Mouse (Mus musculus): ENCODE data around the gene Il25. TPM values are rescaled to one million over a fixed set of nuclear protein-coding genes. Genes with fewer than 3 reads are reported as not detected.
"Not testable (repeated sequence)": the region's sequence is repeated elsewhere in the genome, so short reads cannot be mapped to it uniquely, and the experiment has no call there.

The Il25 gene
- polyA plus RNA-seq, 1 experiment from 2014 or later, result not detected

DNA sequence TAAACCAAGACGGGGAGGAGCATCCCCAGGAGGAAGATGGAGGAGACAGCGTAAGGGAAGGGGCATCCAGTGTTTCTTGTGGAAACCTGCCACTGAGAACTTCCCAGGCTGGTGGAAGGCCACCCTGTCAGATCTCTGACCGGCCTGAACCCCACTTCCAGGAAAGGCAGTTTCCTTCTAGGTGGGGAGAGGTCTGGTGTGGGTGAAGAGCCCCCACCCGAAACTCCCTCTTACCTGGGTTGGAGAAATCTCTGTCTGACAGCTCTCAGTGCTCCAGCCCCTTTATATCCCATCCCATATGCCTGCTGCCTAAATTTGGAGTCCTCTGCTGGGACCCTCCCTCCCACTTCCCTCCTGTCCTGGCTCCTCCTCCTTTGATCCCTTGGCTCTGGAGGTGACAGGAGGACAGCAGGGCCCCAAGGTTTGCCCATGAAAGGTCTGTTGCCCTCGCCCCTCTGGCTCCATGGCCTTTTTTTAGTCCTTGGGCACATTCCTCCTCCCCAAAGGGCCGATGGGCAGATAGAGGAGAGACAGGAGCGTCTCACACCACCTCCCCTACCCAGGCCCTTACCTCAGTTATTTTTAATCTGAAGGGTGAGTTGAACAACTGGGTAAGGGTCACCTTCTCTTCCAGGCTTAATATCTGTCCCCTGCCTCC is 34.0 kb downstream of the Il25 start, which contains the start of gene Myh6:
TSS of gene Myh6 (minus strand) at position 608 of the 658 bp plus-strand sequence.
- Histone ChIP-seq H3K36me3 (ENCODE audit: control insufficient read depth, insufficient read depth, low read length) (no peaks in the 10 kb centered on the region), H3K4me3 (ENCODE audit: low read depth, low read length) (no peak within 1 kb of the TSS), H3K4me2 (ENCODE audit: low read depth) (no peak within 1 kb of the TSS), H3K27me3 (ENCODE audit: control insufficient read depth, insufficient read depth, low read length) (no peaks in the 10 kb centered on the region), H3K9ac (ENCODE audit: low read length) (no peak within 1 kb of the TSS), H3K4me1 (ENCODE audit: control insufficient read depth, insufficient read depth, low read length) (no peaks in the 10 kb centered on the region), H3K27ac (ENCODE audit: low read depth, low read length) (no peak within 1 kb of the TSS), H3K9me3 (ENCODE audit: control insufficient read depth, low read length) (no peaks in the 10 kb centered on the region)
- DNase-seq (ENCODE audit: low spot score) (no peak), ATAC-seq (ENCODE audit: insufficient read depth, low FRiP score, low TSS enrichment) (no peak)
- WGBS, result 67% methylated on average over 7 of the region's 7 CpGs

DNA sequence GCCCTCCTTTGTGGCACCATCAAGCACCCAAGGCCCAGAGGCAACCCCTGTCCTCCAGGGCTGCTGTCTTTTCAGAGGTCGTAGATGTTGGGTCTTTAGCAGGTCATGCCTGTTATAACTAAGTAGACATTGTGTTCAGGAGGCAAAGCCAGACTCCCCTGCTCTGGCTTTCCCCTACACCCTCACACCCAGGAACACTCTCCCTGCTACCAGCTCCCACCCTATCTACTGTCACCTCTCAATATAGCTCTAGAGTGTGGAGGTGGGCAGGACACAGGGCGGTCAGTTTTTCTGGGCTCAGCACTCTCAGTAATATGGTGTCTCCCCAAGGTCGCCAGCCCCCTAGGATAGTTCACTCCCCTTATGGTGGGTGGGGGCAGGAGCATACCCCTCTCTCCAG is 35.4 kb downstream of the Il25 start:
- Histone ChIP-seq H3K27ac (ENCODE audit: low read depth, low read length) (no peak overlapping the region), H3K4me1 (ENCODE audit: control insufficient read depth, insufficient read depth, low read length) (no peaks in the 10 kb centered on the region), H3K36me3 (ENCODE audit: control insufficient read depth, insufficient read depth, low read length) (no peaks in the 10 kb centered on the region), H3K27me3 (ENCODE audit: control insufficient read depth, insufficient read depth, low read length) (no peaks in the 10 kb centered on the region), H3K4me3 (ENCODE audit: low read depth, low read length) (no peak overlapping the region), H3K4me2 (ENCODE audit: low read depth) (no peak overlapping the region), H3K9ac (ENCODE audit: low read length) (no peak overlapping the region), H3K9me3 (ENCODE audit: control insufficient read depth, low read length) (no peaks in the 10 kb centered on the region)
- no peak for ATAC-seq (ENCODE audit: insufficient read depth, low FRiP score, low TSS enrichment)
- WGBS, result 82% methylated on average over 3 of the region's 3 CpGs
- no peak for DNase-seq (ENCODE audit: low spot score)

DNA sequence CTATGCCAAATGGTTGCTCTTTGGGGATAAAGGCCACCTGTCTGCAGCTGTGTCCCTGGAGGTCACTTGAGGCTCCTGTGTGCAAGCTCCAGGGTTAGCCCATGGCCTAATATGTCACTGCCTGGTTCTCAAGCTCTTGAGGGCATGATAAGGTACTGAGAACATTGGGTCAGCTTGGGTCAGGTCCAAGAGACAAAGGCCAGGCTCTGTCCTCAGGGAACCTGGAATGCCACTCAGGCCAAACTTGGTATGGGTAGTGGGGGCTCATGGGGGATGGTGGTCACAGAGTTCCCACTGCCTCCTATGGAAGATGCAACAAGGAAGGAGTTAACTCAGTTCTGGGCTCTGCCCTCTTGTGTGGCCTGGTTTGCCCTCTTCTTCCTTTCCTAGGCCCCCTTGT is 35.8 kb downstream of the Il25 start:
- no peaks in the 10 kb centered on the region for H3K4me1 ChIP-seq (ENCODE audit: control insufficient read depth, insufficient read depth, low read length)

DNA sequence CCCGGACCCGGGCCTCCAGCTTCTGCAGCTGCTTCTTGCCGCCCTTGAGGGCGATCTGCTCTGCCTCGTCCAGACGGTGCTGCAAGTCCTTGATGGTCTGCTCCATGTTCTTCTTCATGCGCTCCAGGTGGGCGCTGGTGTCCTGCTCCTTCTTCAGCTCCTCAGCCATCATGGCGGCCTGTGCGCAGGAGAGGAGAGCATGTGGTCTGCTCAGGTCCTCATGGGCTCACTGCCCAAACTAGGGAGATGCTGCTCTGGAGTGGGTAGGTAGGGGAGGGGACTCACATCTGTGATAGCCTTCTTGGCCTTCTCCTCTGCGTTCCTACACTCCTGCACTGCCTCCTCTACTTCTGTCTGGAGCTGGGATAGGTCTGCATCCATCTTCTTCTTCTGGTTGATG is 40.3 kb downstream of the Il25 start:
- not testable (repeated sequence) for ATAC-seq (ENCODE audit: insufficient read depth, low FRiP score, low TSS enrichment); H3K9ac ChIP-seq (ENCODE audit: low read length); DNase-seq (ENCODE audit: low spot score); H3K36me3 ChIP-seq (ENCODE audit: control insufficient read depth, insufficient read depth, low read length); H3K9me3 ChIP-seq (ENCODE audit: control insufficient read depth, low read length); H3K27ac ChIP-seq (ENCODE audit: low read depth, low read length); H3K4me3 ChIP-seq (ENCODE audit: low read depth, low read length); H3K4me1 ChIP-seq (ENCODE audit: control insufficient read depth, insufficient read depth, low read length); H3K27me3 ChIP-seq (ENCODE audit: control insufficient read depth, insufficient read depth, low read length); H3K4me2 ChIP-seq (ENCODE audit: low read depth)
- 93% methylated on average over 6 of the region's 11 CpGs for WGBS

More for the DNA sequence above, 35.8 kb downstream of the Il25 start:
- Histone ChIP-seq H3K9ac (ENCODE audit: low read length) (no peak overlapping the region), H3K4me3 (ENCODE audit: low read depth, low read length) (no peak overlapping the region), H3K27ac (ENCODE audit: low read depth, low read length) (no peak overlapping the region), H3K27me3 (ENCODE audit: control insufficient read depth, insufficient read depth, low read length) (no peaks in the 10 kb centered on the region), H3K36me3 (ENCODE audit: control insufficient read depth, insufficient read depth, low read length) (no peaks in the 10 kb centered on the region), H3K9me3 (ENCODE audit: control insufficient read depth, low read length) (no peaks in the 10 kb centered on the region), H3K4me2 (ENCODE audit: low read depth) (no peak overlapping the region)
- DNase-seq (ENCODE audit: low spot score) (no peak), ATAC-seq (ENCODE audit: insufficient read depth, low FRiP score, low TSS enrichment) (no peak)

DNA sequence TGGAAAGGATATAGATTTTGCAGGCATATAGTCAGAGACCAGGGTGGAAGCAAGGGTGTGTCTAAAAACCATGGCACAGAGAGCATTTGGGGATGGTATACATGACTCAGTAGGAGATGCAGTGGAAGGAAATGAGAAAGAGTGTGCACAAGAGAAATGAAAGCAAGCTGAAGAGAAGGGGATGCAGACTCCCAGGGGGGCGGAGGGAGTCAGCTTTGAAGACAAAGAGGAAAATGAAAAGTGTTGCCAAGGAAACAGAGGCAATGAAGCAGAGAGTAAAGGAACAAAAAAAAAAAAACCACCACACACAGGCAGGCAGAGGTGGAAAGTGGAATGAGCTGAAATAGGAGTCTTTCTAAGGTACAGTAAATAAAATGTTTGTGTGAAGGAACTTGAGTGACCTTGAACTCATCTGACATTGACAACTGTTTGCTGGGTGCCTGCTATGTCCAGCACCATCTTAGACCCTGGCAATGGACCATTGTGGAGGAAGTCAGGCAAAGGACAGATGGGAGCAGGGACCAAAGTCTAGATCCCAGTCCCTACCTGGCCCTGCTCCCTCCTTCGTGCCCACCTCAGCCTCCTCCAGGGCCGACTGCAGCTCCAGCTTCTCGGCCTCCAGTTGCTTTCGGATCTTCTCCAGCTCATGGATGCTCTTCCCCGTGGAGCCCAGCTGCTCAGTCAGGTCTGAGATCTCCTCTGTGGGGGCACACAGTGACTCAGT is 41.7 kb downstream of the Il25 start:
- no peak for ATAC-seq (ENCODE audit: insufficient read depth, low FRiP score, low TSS enrichment)
- Histone ChIP-seq H3K4me1 (ENCODE audit: control insufficient read depth, insufficient read depth, low read length) (no peaks in the 10 kb centered on the region), H3K27ac (ENCODE audit: low read depth, low read length) (no peak overlapping the region), H3K9me3 (ENCODE audit: control insufficient read depth, low read length) (no peaks in the 10 kb centered on the region), H3K4me3 (ENCODE audit: low read depth, low read length) (no peak overlapping the region), H3K9ac (ENCODE audit: low read length) (no peak overlapping the region), H3K36me3 (ENCODE audit: control insufficient read depth, insufficient read depth, low read length) (no peaks in the 10 kb centered on the region), H3K4me2 (ENCODE audit: low read depth) (no peak overlapping the region), H3K27me3 (ENCODE audit: control insufficient read depth, insufficient read depth, low read length) (no peaks in the 10 kb centered on the region)
- DNase-seq (ENCODE audit: low spot score), result peak; percentile 29
- 82% methylated on average over 6 of the region's 6 CpGs for WGBS

DNA sequence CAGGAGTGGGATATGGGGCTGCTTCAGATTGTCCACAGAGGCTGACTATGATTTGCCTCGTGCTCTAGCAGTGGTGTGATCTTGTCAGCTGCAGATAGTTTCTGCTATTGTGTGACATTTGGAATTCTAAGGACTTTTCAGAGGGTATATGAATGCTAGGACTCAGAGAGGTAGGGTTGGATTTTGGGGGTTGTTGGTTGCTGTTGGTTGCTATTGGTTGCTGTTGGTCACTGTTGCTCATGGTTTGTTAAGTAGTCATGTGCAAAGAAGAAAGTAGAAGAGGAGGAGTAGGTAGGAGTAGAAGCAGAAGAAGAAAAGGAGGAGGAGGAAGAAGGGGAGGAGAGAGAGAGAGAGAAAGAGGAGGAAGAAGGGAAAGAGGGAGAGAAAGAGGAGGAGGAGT is 44.1 kb downstream of the Il25 start, which contains the start of gene Gm17428:
TSS of gene Gm17428 (plus strand) at position 301 of the 400 bp plus-strand sequence.
- Histone ChIP-seq H3K9ac (ENCODE audit: low read length) (no peak within 1 kb of the TSS), H3K27ac (ENCODE audit: low read depth, low read length) (no peak within 1 kb of the TSS), H3K36me3 (ENCODE audit: control insufficient read depth, insufficient read depth, low read length) (no peaks in the 10 kb centered on the region), H3K4me3 (ENCODE audit: low read depth, low read length) (no peak within 1 kb of the TSS), H3K4me1 (ENCODE audit: control insufficient read depth, insufficient read depth, low read length) (no peaks in the 10 kb centered on the region), H3K27me3 (ENCODE audit: control insufficient read depth, insufficient read depth, low read length) (no peaks in the 10 kb centered on the region), H3K4me2 (ENCODE audit: low read depth) (no peak within 1 kb of the TSS), H3K9me3 (ENCODE audit: control insufficient read depth, low read length) (no peaks in the 10 kb centered on the region)
- DNase-seq (ENCODE audit: low spot score), result no peak
- no peak for ATAC-seq (ENCODE audit: insufficient read depth, low FRiP score, low TSS enrichment)
- 65% methylated on average over 1 of the region's 1 CpGs for WGBS

DNA sequence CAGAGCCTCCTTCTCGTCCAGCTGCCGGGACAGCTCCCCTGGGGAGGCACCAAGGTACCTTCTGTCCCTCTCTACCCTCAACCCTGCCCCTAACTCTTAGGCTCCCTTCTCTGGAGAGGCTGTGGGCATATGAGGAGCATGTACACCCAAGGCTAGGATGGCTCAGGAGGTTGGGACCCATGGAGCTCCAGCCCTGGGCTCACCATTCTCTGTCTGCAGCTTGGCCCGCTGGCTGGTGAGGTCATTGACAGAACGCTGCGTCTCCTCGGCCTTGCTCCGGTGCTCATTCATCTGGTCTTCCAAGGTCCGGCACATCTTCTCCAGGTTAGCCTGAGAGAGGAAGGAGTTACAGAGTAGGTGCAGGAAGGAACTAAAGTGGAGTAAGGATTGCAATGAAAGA is 46.2 kb downstream of the Il25 start:
- Histone ChIP-seq H3K9me3 (ENCODE audit: control insufficient read depth, low read length) (no peaks in the 10 kb centered on the region), H3K4me1 (ENCODE audit: control insufficient read depth, insufficient read depth, low read length) (no peaks in the 10 kb centered on the region), H3K27ac (ENCODE audit: low read depth, low read length) (no peak overlapping the region), H3K4me3 (ENCODE audit: low read depth, low read length) (no peak overlapping the region), H3K36me3 (ENCODE audit: control insufficient read depth, insufficient read depth, low read length) (no peaks in the 10 kb centered on the region), H3K9ac (ENCODE audit: low read length) (no peak overlapping the region), H3K27me3 (ENCODE audit: control insufficient read depth, insufficient read depth, low read length) (no peaks in the 10 kb centered on the region), H3K4me2 (ENCODE audit: low read depth) (no peak overlapping the region)
- WGBS, result 90% methylated on average over 8 of the region's 8 CpGs
- DNase-seq (ENCODE audit: low spot score) (no peak), ATAC-seq (ENCODE audit: insufficient read depth, low FRiP score, low TSS enrichment) (no peak)

DNA sequence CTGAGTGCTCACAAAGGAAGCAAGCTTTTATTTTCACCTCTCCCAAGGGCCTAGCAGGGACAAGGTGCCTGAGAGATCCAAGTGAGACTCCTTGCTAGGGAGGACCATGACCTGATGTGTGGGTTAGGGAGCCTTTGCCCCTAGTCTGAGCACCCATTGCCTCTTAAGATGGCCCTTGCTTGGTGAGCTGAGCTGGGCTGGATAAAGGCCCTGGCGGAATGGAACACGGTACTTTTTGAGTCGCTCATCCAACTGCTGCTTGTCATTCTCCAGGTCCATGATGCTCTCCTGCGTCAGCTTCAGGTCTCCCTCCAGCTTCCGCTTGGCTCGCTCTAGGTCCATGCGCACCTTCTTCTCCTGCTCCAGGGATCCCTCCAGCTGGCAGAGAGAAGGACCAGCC is 49.4 kb downstream of the Il25 start:
- H3K4me2 ChIP-seq (ENCODE audit: low read depth), result no peak overlapping the region
- H3K36me3 ChIP-seq (ENCODE audit: control insufficient read depth, insufficient read depth, low read length), result no peaks in the 10 kb centered on the region
- H3K4me3 ChIP-seq (ENCODE audit: low read depth, low read length), result no peak overlapping the region
- no peak overlapping the region for H3K27ac ChIP-seq (ENCODE audit: low read depth, low read length)
- no peaks in the 10 kb centered on the region for H3K27me3 ChIP-seq (ENCODE audit: control insufficient read depth, insufficient read depth, low read length)
- no peak for DNase-seq (ENCODE audit: low spot score)
- ATAC-seq (ENCODE audit: insufficient read depth, low FRiP score, low TSS enrichment), result no peak
- H3K9me3 ChIP-seq (ENCODE audit: control insufficient read depth, low read length), result no peaks in the 10 kb centered on the region
- WGBS, result 93% methylated on average over 7 of the region's 7 CpGs
- no peaks in the 10 kb centered on the region for H3K4me1 ChIP-seq (ENCODE audit: control insufficient read depth, insufficient read depth, low read length)
- no peak overlapping the region for H3K9ac ChIP-seq (ENCODE audit: low read length)

All from neural tube, embryonic 11.5 days (tissue).